Mouse (Mus musculus): ENCODE data around the gene Zdhhc3.

DNA sequence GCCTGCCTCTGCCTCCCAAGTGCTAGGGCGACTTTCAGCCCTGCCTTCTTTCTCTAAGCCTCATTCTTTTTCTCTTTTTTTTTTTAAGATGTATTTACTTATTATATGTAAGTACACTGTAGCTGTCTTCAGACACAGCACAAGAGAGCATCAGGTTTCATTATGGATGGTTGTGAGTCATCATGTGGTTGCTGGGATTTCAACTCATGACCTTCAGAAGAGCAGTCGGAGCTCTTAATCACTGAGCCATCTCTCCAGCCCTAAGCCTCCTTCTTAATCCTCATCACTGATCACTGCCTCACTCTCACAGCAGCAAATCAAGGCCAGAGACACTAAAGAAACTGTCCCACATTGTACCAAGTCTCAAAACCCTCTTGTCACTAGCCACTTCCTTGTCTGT is 88.8 kb downstream of the Zdhhc3 start:
- TF ChIP-seq CTCF (IDR thresholded peaks at IDR 0.05; ENCODE audit: extremely low read depth, insufficient read depth, insufficient read length, insufficient replicate concordance): no peak
- no peak for TF ChIP-seq POLR2A (IDR thresholded peaks at IDR 0.05; ENCODE audit: low read depth, low read length)
